Mouse (Mus musculus): ENCODE measurements around the gene Wdr45. TPM values are rescaled to one million over a fixed set of nuclear protein-coding genes. Genes with fewer than 3 reads are reported as not detected.

Gene Wdr45
- polyA plus RNA-seq, 1 experiment from 2014 or later = 32.1 TPM

DNA sequence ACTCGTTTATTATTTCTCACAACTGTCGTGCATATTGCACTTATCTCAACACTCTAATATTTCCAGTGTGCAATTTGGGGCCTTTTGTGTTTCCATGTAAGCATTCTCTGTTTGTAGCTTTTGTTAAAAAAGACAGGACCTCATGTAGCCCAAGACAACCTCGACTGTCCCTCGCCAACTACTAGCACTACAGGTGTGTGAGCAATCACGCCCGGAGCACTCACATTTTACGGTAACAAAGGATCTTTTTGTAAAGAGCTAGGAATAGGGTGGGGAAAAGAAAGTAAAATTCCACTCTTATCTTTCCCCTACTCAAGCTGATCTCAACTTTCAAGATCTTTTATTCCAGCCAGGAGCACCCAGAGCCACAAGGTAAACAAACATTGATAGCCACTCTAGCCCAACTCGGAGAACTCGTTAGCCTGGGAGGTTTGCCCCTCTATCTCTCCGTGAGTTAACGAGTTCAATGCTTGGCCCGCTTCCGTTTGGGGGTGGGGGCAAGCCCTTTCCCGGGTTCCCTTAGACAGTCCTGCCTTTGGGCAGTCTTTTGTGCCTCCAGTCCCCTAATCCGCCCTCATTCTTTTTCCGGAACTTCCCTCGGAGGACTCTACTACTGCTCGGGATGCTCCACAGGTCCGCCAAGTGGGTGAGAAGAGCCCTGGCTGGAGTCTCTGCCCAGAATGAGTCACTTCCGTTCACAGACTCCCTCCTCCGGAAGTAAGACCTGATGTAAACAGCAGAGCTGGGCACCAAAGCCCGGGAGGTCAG is 7.6 kb downstream of the Wdr45 start, which contains the start of gene Gm45208:
TSS of gene Gm45208 (plus strand) at position 732 of the 768 bp plus-strand sequence.
- peak within 1 kb of the TSS; percentile 65 for H3K4me2 ChIP-seq
- WGBS = 9% methylated on average over 22 of the region's 22 CpGs
- no peaks in the 10 kb centered on the region for H3K9me3 ChIP-seq (ENCODE audit: low read depth, low read length)
- H3K9ac ChIP-seq = peak within 1 kb of the TSS; percentile 65
- H3K27me3 ChIP-seq (ENCODE audit: insufficient read depth, low read length) = no peaks in the 10 kb centered on the region
- DNase-seq = peak; percentile 86
- peak; percentile 94 for ATAC-seq (ENCODE audit: insufficient read depth)
- H3K36me3 ChIP-seq (ENCODE audit: insufficient read depth) = peaks cover 18% of the 10 kb centered on the region; the same call in 1 of the 2 replicates
- no peaks in the 10 kb centered on the region for H3K4me1 ChIP-seq (ENCODE audit: insufficient read depth)
- peak within 1 kb of the TSS; percentile 95 for H3K27ac ChIP-seq (ENCODE audit: low read depth)
- TF ChIP-seq CTCF (IDR thresholded peaks at IDR 0.05; ENCODE audit: low read depth) = no peak
- H3K4me3 ChIP-seq (ENCODE audit: low read depth, low read length) = peak within 1 kb of the TSS; percentile 52

DNA sequence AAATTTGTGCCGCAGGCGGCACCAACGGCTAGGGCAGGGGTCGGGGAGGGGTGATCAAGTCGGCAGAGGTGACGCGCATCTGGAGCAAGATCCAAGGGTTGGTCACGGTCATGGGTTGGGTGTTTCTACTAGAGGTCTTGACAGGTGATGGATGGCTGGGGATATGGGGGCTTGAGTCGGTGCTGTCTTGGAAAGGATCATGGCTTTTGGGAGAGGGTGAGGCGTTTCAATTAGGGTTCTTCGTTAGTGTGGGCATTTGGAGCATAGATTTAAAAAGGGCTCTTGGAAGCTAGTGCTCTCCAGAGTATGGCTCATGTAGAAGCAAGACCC is 8.1 kb downstream of the Wdr45 start:
- Histone ChIP-seq H3K36me3 (ENCODE audit: insufficient read depth) (peaks cover 24% of the 10 kb centered on the region; the same call in 1 of the 2 replicates), H3K4me2 (peak overlapping the region; percentile 65), H3K4me1 (ENCODE audit: insufficient read depth) (no peaks in the 10 kb centered on the region), H3K9ac (peak overlapping the region; percentile 65), H3K4me3 (ENCODE audit: low read depth, low read length) (peak overlapping the region; percentile 52), H3K27ac (ENCODE audit: low read depth) (peak overlapping the region; percentile 95), H3K9me3 (ENCODE audit: low read depth, low read length) (no peaks in the 10 kb centered on the region), H3K27me3 (ENCODE audit: insufficient read depth, low read length) (no peaks in the 10 kb centered on the region)
- WGBS = 27% methylated on average over 11 of the region's 11 CpGs
- ATAC-seq (ENCODE audit: insufficient read depth) (no peak), DNase-seq (no peak)
- no peak for TF ChIP-seq CTCF (IDR thresholded peaks at IDR 0.05; ENCODE audit: low read depth)

DNA sequence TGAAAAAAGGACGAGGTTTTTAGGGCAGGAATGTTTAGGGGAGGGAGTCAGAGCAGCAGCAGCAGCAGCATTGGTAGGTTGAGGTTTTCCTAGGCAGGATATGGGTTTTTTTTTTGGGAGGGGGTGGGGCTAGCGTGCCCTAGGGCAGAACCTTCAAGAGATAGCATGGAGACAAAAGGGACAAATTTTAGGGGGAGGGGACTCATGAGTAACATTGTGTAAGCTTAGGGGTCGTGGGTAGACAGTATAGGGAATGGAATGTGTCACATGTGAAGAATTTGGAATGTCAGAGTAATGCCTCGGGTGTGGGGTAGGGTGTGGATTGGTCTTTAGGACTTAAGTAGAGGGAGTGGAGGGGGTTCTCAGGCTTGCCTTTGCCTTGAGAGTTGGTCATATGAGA is 8.6 kb downstream of the Wdr45 start:
- WGBS = 14% methylated on average over 4 of the region's 4 CpGs
- TF ChIP-seq CTCF (IDR thresholded peaks at IDR 0.05; ENCODE audit: low read depth) = no peak
- peak overlapping the region; percentile 65 for H3K9ac ChIP-seq

DNA sequence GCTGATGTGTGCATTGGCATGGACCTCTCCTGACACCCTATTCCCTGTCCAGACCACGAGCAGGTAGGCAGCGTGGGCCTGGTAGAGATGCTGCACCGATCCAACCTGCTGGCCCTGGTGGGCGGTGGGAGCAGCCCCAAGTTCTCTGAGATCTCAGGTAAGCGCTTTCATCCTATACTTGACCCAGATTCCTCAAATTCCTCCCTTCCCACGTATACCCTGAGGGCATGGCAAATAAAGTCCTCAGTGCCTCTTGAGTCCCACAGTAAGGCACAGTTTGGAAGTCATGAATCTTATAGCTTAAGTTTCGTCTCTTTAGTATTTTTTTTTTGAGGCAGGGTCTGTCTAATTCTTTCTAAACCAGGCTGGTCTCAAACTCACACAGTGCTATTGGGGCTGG is 10.0 kb downstream of the Wdr45 start:
- TF ChIP-seq CTCF (IDR thresholded peaks at IDR 0.05; ENCODE audit: low read depth) = no peak
- 78% methylated on average over 7 of the region's 7 CpGs for WGBS
- H3K36me3 ChIP-seq (ENCODE audit: insufficient read depth) = peaks cover 25% of the 10 kb centered on the region; the same call in 1 of the 2 replicates
- H3K9ac ChIP-seq = no peak overlapping the region
- H3K4me3 ChIP-seq (ENCODE audit: low read depth, low read length) = no peak overlapping the region
- no peak overlapping the region; the same call in 1 of the 2 replicates for H3K4me2 ChIP-seq
- no peaks in the 10 kb centered on the region for H3K27me3 ChIP-seq (ENCODE audit: insufficient read depth, low read length)
- DNase-seq (no peak), ATAC-seq (ENCODE audit: insufficient read depth) (no peak)
- H3K4me1 ChIP-seq (ENCODE audit: insufficient read depth) = no peaks in the 10 kb centered on the region
- H3K9me3 ChIP-seq (ENCODE audit: low read depth, low read length) = no peaks in the 10 kb centered on the region
- no peak overlapping the region for H3K27ac ChIP-seq (ENCODE audit: low read depth)

More for the DNA sequence above, 8.6 kb downstream of the Wdr45 start:
- H3K9me3 ChIP-seq (ENCODE audit: low read depth, low read length) = no peaks in the 10 kb centered on the region
- peaks cover 25% of the 10 kb centered on the region; the same call in 1 of the 2 replicates for H3K36me3 ChIP-seq (ENCODE audit: insufficient read depth)
- peak overlapping the region; percentile 52 for H3K4me3 ChIP-seq (ENCODE audit: low read depth, low read length)
- H3K4me1 ChIP-seq (ENCODE audit: insufficient read depth) = no peaks in the 10 kb centered on the region
- DNase-seq = no peak
- peak overlapping the region; percentile 65 for H3K4me2 ChIP-seq
- H3K27ac ChIP-seq (ENCODE audit: low read depth) = peak overlapping the region; percentile 95; the same call in 1 of the 2 replicates
- no peaks in the 10 kb centered on the region for H3K27me3 ChIP-seq (ENCODE audit: insufficient read depth, low read length)
- no peak for ATAC-seq (ENCODE audit: insufficient read depth)

DNA sequence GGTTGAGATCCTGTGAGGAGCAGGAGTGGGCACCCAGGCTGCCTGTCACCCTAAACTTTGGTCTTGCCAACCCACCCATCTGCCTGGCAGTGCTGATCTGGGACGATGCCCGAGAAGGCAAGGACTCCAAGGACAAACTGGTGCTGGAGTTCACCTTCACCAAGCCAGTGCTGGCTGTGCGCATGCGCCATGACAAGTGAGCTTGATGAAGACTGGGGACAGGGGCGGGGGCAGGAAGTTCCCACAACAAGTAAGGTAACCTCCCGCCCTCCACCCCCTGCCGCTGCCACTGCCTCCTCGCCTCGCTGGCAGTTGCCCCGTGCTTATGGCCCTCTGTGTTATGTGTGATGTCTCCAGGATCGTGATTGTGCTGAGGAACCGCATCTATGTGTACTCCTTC is 11.7 kb downstream of the Wdr45 start:
- Histone ChIP-seq H3K9me3 (ENCODE audit: low read depth, low read length) (no peaks in the 10 kb centered on the region), H3K36me3 (ENCODE audit: insufficient read depth) (peaks cover 25% of the 10 kb centered on the region; the same call in 1 of the 2 replicates), H3K4me3 (ENCODE audit: low read depth, low read length) (no peak overlapping the region), H3K27me3 (ENCODE audit: insufficient read depth, low read length) (no peaks in the 10 kb centered on the region), H3K4me2 (no peak overlapping the region), H3K4me1 (ENCODE audit: insufficient read depth) (no peaks in the 10 kb centered on the region), H3K9ac (no peak overlapping the region), H3K27ac (ENCODE audit: low read depth) (no peak overlapping the region)
- ATAC-seq (ENCODE audit: insufficient read depth) = no peak
- DNase-seq = no peak
- no peak for TF ChIP-seq CTCF (IDR thresholded peaks at IDR 0.05; ENCODE audit: low read depth)
- WGBS = 83% methylated on average over 12 of the region's 12 CpGs

DNA sequence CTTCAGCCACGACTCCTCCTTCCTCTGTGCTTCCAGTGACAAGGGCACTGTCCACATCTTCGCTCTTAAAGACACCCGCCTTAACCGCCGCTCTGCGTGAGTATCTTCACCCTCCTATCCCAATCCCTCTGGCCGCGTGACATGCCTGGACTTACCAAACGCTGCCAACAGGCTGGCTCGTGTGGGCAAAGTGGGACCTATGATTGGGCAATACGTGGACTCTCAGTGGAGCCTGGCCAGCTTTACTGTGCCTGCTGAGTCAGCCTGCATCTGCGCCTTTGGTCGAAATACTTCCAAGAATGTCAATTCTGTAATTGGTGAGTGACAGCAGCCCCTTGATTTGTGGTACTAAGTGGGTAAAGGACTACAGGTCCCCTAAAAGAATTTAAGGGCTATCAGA is 13.0 kb downstream of the Wdr45 start:
- no peak for TF ChIP-seq CTCF (IDR thresholded peaks at IDR 0.05; ENCODE audit: low read depth)
- Histone ChIP-seq H3K4me1 (ENCODE audit: insufficient read depth) (no peaks in the 10 kb centered on the region), H3K9ac (no peak overlapping the region), H3K36me3 (ENCODE audit: insufficient read depth) (peaks cover 25% of the 10 kb centered on the region; the same call in 1 of the 2 replicates), H3K9me3 (ENCODE audit: low read depth, low read length) (no peaks in the 10 kb centered on the region), H3K27me3 (ENCODE audit: insufficient read depth, low read length) (no peaks in the 10 kb centered on the region), H3K27ac (ENCODE audit: low read depth) (no peak overlapping the region), H3K4me2 (no peak overlapping the region), H3K4me3 (ENCODE audit: low read depth, low read length) (no peak overlapping the region)
- WGBS = 93% methylated on average over 13 of the region's 13 CpGs
- DNase-seq (no peak), ATAC-seq (ENCODE audit: insufficient read depth) (no peak)

DNA sequence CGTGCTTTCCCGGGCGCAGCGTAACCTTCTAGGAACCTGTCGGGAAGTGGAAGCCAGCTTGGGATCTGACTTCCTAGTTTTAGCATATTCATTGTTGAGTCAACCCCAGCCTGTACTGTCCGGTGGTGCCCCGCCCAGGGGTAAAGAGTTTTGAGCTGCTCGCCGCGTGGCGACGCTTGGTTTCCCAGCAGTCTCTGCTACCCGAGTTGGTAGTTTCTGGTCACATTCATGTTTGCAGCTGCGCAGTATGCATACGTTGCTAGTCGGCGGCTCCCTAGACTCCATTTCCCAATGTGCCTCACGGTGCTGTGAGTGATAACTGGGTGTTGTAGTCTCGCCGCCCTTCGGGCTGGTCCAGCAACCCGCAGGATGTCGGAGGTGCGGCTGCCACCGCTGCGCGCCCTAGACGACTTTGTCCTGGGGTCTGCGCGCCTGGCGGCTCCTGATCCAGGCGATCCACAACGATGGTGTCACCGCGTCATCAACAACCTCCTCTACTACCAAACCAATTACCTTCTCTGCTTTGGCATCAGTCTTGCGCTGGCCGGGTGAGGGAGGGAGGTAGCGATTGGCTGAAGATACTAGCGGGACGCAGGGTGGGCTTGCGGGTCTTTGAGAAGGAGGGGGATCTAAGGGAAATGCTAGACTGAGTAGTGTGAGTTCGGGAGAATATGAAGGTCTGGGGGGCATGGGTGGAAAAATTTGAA is 14.2 kb downstream of the Wdr45 start, which contains the start of gene Praf2:
TSS of gene Praf2 (plus strand) at position 225 of the 707 bp plus-strand sequence.
- Histone ChIP-seq H3K36me3 (ENCODE audit: insufficient read depth) (peaks cover 25% of the 10 kb centered on the region; the same call in 1 of the 2 replicates), H3K27ac (ENCODE audit: low read depth) (peak within 1 kb of the TSS; percentile 63), H3K9ac (peak within 1 kb of the TSS; percentile 49), H3K9me3 (ENCODE audit: low read depth, low read length) (no peaks in the 10 kb centered on the region), H3K4me1 (ENCODE audit: insufficient read depth) (no peaks in the 10 kb centered on the region), H3K4me3 (ENCODE audit: low read depth, low read length) (peak within 1 kb of the TSS; percentile 46), H3K27me3 (ENCODE audit: insufficient read depth, low read length) (no peaks in the 10 kb centered on the region), H3K4me2 (peak within 1 kb of the TSS; percentile 65)
- ATAC-seq (ENCODE audit: insufficient read depth) = peak; percentile 96
- WGBS = 11% methylated on average over 42 of the region's 42 CpGs
- no peak for TF ChIP-seq CTCF (IDR thresholded peaks at IDR 0.05; ENCODE audit: low read depth)
- peak; percentile 90 for DNase-seq
